Mouse (Mus musculus) cerebellum, postnatal 25 days (tissue): ENCODE results near the gene Rcn3.

Source experiments
- DNase-seq, 2 experiments: peaks; one replicate each; pipeline ENCODE4 v3.0.0; 2021; ENCODE audit warnings: mixed read lengths in 2 of 2

The Rcn3 gene

DNA sequence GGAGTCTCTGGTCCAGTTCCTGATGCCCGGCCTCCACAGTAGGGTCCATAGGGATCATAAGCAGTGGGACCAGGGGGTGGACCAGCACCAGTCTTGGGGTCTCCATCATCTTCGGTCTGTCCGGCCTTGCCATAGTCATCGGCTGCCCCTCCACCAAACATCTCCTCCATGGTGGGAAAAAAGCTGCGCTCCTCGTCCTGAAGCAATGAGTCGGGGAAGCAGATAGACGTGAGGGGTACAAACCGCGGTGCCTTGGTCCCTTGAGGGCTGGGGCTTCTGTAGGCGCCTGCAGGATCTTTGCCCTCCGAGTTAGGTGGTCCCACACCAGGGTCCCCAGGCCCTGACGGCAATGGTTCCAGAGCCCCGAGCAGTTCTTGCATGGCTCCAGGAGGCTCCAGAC, 44.5 kb downstream of the Rcn3 start:
- no peak for DNase-seq

DNA sequence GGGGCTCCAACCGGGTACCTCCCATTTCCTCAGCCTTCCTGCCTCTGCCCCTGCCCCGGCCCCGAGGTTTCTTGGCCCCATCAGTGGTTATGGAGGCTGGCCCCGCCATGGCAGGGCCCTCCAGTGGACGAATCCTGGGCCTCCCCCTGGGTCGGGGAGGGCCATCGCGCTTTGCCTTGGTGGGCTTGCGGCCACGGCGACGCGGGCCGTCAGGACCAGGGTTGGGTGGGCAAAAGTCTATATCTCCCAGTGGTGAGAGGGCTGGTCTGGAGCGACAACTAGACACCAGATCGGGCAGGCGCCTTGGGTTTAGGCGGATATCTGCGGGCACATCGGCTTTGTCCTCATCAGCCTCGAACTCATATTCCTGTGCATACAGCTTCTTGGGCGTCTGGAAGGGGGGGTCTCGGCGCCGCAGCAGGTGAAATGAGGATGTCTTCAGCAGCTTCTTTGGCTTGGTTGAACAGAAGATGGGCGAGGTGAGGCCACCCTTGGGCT, 45.1 kb downstream of the Rcn3 start:
- DNase-seq = no peak

DNA sequence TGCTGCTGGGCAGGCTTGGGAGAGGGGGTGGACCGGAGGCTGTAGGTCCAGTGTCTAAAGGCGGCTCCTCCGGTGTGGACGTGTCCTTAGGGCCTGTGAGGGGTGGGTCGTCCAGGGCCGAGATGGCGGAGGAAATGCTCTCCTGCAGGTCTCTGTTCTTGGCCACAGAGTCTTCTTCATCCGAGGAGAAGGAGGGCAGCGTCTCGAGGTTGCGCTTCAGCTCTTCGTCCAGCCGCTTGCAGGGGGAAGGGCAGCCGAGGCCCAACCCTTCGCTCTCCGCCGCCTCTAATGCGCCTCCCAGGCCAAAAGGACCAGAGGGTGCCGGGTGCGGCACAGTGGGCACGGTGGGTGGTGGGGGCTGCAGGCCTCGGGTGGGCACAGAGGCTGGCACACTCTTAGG, 46.3 kb downstream of the Rcn3 start:
- DNase-seq = peak in 1 of 2 experiments; percentile 42

DNA sequence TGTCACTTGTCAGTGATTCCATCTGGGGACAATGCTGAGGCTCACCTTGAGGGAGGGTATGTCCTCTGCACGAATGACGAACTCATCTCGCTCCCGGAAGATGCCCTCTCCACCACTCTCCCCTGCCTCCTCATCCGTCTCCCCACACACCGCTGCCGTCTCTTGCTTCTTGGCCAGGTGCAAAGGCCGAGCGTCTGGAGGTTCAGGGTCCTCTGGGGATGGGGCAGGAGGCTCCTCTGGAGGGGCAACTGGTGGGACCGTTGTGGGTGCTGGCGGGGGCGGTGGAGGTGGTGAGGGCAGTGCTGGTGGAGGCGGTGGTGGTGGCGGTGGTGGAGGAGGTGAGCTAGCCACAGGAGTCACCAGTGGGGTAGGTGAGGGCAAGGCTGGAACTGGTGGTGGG, 48.7 kb downstream of the Rcn3 start:
- no peak for DNase-seq

DNA sequence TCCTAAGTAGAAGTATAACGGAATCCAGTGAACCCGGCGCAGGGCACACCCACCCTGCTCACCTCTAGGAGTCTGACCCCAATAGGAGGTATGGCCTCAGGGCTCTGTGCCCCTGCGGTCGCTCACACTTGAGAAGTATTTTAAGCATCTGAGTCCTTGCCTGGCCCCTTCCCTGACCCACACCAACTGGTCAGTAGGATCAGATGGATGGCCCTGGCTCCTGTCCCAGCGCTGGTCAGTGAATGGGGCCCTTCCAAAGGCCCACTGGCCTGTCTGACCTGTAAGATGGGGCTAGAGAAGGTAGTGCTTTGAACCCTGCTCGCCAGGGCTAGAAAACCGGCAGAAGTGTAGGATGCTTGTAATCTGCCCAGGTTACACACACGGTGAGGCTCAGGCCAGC, 51.2 kb downstream of the Rcn3 start:
- no peak for DNase-seq

DNA sequence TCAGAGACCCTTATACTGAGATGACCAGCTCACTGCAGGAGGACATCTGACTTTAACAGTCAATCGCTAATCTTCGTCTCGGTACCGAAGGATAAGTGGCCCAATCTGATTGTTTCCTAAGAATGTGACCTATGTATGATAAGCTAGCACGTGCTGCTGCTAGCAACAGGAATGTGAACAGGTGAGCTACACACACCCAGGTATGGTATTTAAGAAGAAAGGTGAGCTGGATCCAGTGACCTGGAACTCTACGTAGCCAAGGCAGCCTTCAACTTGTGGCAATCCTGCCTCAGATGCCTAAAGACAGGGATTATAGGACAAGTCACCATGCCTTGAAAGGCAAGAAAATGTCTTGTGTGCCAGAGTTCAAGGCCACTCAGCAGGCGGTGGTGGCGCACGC, 53.6 kb downstream of the Rcn3 start:
- DNase-seq = no peak

DNA sequence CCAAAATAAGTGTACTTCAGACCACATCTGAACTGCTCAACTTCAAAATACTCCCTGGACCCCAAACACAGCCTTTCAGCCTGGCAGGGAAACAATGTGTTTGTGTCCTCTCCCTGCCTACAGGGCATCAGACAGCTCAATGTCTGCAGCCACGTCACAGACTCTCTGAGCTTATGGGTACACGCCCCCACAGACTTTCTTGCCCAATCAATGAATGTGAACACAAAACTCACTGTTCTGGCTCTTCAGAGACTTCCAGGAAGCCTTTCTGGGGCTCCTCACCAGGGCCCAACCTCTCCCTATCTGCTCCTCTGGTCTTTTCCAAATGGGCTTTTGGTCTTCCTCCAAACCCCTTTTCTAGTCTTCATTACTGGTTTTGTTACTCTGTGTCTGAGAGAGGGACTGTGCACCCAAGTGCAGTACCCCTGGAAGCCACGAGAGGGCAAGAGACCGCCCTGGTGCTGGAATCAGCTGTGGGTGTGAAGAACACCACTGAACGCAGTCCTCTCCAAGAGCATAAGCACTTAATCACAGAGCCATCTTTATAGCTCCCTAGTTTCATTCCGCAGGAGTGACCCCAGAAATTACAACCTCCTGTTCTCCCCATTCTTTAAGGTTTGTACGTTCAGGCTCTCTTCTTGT, 54.2 kb downstream of the Rcn3 start:
- DNase-seq = peak; percentile 60 to 70

DNA sequence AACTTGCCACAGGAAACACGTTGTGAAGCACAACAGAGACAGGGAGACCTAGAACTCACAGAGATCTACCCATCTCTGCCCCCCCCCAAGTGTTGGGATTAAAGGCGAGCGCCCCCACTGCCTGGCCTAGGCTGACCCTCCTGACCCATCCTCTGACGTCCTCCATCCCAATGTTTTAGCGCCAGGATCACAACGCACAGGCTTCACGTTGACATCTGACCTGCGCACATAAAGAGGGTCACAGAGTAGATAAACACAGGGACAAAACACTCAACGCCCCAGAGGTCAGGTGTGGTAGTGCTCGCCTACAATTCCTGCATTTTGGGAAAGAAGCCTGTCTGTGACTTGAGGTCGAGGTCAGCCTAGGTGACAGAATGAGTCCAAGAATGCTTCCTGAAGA, 55.3 kb downstream of the Rcn3 start:
- no peak for DNase-seq

DNA sequence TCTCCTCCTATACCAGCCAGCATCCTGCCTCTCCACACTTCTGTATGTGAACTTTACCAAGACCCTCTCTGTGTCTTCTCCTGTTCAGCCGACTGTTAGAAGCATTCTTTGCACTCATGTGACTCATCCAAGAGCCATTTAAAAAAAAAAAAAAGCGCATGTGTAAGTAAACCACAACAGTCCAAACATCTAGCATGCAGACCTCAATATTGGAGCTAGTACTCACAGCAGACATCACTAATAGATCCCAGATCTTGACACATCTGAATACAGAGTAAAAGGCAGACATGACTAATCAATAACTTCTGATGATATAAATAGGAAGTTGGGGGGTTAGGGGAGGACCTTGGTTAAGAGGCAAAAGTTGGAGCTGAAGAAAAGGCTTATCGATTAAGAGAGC, 56.4 kb downstream of the Rcn3 start:
- no peak for DNase-seq

DNA sequence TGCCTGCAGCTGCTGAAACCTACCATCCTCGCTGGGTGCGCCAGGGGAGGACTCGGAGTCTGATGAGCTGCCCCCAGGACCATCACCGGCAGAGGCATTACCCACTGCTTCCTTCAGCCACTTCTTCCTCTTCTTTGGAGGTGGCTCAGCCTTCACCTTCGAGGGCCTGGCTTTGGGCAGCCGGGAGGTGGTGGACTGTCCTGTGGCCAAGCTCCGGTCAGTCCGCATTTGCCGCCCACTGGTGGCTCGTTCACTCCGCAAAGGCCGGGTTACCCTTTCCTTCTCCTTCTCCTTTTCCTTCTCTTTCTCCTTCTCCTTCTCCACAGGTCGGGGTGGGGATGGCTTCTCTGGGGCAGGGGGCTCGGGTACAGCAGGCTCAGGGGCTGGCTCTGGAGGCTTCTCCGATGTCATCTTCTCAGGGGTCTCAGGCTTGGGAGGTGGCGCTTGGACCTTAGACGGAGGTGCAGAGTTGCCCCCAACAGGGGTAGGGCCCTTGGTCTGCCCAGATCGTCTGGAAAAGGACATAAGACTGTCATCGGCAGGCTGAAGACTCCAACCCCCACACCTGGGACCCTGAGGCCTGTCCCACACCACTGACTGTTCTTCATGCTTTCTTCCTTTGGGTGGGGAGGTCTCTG, 58.2 kb downstream of the Rcn3 start:
- no peak for DNase-seq
